Mouse (Mus musculus): ENCODE data around the gene Spg7.
A peak's percentile ranks its signal among the peaks of the same experiment; 100 is the strongest.

GRCm38 (mm10) chr8:123065214-123066100, 2.7 kb downstream of the Spg7 start:
- TF ChIP-seq POLR2A (IDR thresholded peaks at IDR 0.05; ENCODE audit: control insufficient read depth in 1 of 2, insufficient read depth in 1 of 2, low read depth in 1 of 2, low read length in 2 of 2, poor library complexity in 1 of 2), result peak; percentile 96 to 98; a peak in 3 of 4 replicates
- peak in 2 of 3 experiments; percentile 16 to 35; a peak in 2 of 6 replicates for TF ChIP-seq CTCF (IDR thresholded peaks at IDR 0.05 in 2 of 3, conservative IDR thresholded peaks at IDR 0.05 in 1 of 3; ENCODE audit: control insufficient read depth in 1 of 3, insufficient read depth in 1 of 3, low read depth in 2 of 3, low read length in 3 of 3, poor library complexity in 1 of 3, severe bottlenecking in 1 of 3)
- TF ChIP-seq EP300 (IDR thresholded peaks at IDR 0.05; ENCODE audit: low read depth in 1 of 2, low read length in 2 of 2), result 0 out of 4 replicates have a peak, but pooled peaks of 1 of the 2 experiments have one; percentile 11
- TF ChIP-seq E2F4 (IDR thresholded peaks at IDR 0.05; ENCODE audit: borderline replicate concordance, low read depth, low read length), result no peak
- no peak for TF ChIP-seq MEF2A (IDR thresholded peaks at IDR 0.05; ENCODE audit: extremely low read depth, insufficient replicate concordance, low read depth, low read length, poor library complexity, severe bottlenecking)
- TF ChIP-seq ZKSCAN1 (IDR thresholded peaks at IDR 0.05; ENCODE audit: low read depth, low read length), result no peak
- peak; percentile 54 for TF ChIP-seq MYC (IDR thresholded peaks at IDR 0.05; ENCODE audit: low read depth, low read length)
- TF ChIP-seq ZC3H11A (IDR thresholded peaks at IDR 0.05; ENCODE audit: low read depth, low read length), result no peak
- TF ChIP-seq KAT2A (conservative IDR thresholded peaks at IDR 0.05; ENCODE audit: low read depth, low read length), result peak; percentile 68; the same call in 1 of the 2 replicates
- TF ChIP-seq HCFC1 (IDR thresholded peaks at IDR 0.05; ENCODE audit: low read depth, low read length), result peak; percentile 87
- TF ChIP-seq CHD2 (IDR thresholded peaks at IDR 0.05; ENCODE audit: low read length), result no peak
- peak; percentile 86 for TF ChIP-seq ZMIZ1 (IDR thresholded peaks at IDR 0.05; ENCODE audit: low read depth, low read length)

Measured in MEL (cell line).